Mouse (Mus musculus) ES-Bruce4 (cell line): Measurements from ENCODE around the gene Cdkl2. TPM values are rescaled to one million over a fixed set of nuclear protein-coding genes. Genes with fewer than 3 reads are reported as not detected.

Experiments
- H3K27ac ChIP-seq: 2 replicates; pipeline ENCODE4 v1.5.1; 2012; ENCODE audit warnings: low read length, inconsistent platforms; ENCODE audit not compliant: insufficient read depth
- H3K27me3 ChIP-seq: 2 replicates; pipeline ENCODE4 v1.6.1; 2012; ENCODE audit warnings: mild to moderate bottlenecking, low read length, inconsistent platforms; ENCODE audit not compliant: control insufficient read depth, poor library complexity, insufficient read depth, severe bottlenecking
- H3K36me3 ChIP-seq: 2 replicates; pipeline ENCODE4 v1.6.1; 2012; ENCODE audit warnings: inconsistent platforms, mild to moderate bottlenecking, low read length, moderate library complexity; ENCODE audit not compliant: control insufficient read depth, poor library complexity, insufficient read depth, severe bottlenecking
- H3K4me1 ChIP-seq: one replicate; pipeline ENCODE4 v1.8.1; 2011; ENCODE audit warnings: low read length; ENCODE audit not compliant: control insufficient read depth, insufficient read depth
- H3K4me3 ChIP-seq: 2 replicates; pipeline ENCODE4 v1.5.1; 2011; ENCODE audit warnings: low read depth, mild to moderate bottlenecking, low read length
- H3K9ac ChIP-seq: 2 replicates; pipeline ENCODE4 v1.6.1; 2012; ENCODE audit warnings: low read depth, mild to moderate bottlenecking, inconsistent platforms; ENCODE audit not compliant: poor library complexity, severe bottlenecking
- H3K9me3 ChIP-seq: replicated peaks from 2 replicates; pipeline ENCODE4 v1.6.1; 2012; ENCODE audit warnings: mild to moderate bottlenecking, low read length, inconsistent platforms; ENCODE audit not compliant: control insufficient read depth, poor library complexity, insufficient read depth, severe bottlenecking
- CTCF ChIP-seq: IDR thresholded peaks from one replicate; pipeline ENCODE4 v1.8.1; 2011; ENCODE audit warnings: low read depth, low read length
- EP300 ChIP-seq: IDR thresholded peaks from 2 replicates; pipeline ENCODE4 v1.6.1; 2011; ENCODE audit warnings: low read depth, low read length; ENCODE audit not compliant: insufficient read depth
- POLR2A ChIP-seq: IDR thresholded peaks from one replicate; pipeline ENCODE4 v1.8.1; 2011; ENCODE audit warnings: low read length; ENCODE audit not compliant: insufficient read depth
- polyA plus RNA-seq: library from polyadenylated mRNA; stranded (reverse); fragments of >200 nt; gene quantifications from 2 replicates; pipeline ENCODE4 v1.2.4, GENCODE M21; 2011; ENCODE audit warnings: low read depth; ENCODE audit not compliant: missing spikeins, insufficient read depth, insufficient read length

Gene Cdkl2
- polyA plus RNA-seq, 1 experiment = 5.2 TPM

GRCm38 (mm10) chr5:91991191-91991937 lies 52.3 kb downstream of the Cdkl2 start:
- Histone ChIP-seq H3K36me3 (no peaks in the 10 kb centered on the region), H3K9ac (no peak overlapping the region), H3K4me1 (no peaks in the 10 kb centered on the region), H3K4me3 (no peak overlapping the region), H3K9me3 (no peaks in the 10 kb centered on the region; the same call in 1 of the 2 replicates), H3K27ac (no peak overlapping the region), H3K27me3 (no peaks in the 10 kb centered on the region)
- TF ChIP-seq EP300 = no peak
- no peak for TF ChIP-seq CTCF
- TF ChIP-seq POLR2A = no peak

GRCm38 (mm10) chr5:91989261-91989660 lies 54.4 kb downstream of the Cdkl2 start:
- H3K36me3 ChIP-seq = no peaks in the 10 kb centered on the region
- no peak for TF ChIP-seq CTCF
- TF ChIP-seq POLR2A = no peak
- no peak for TF ChIP-seq EP300
- H3K9ac ChIP-seq = no peak overlapping the region
- peaks cover 3% of the 10 kb centered on the region for H3K9me3 ChIP-seq
- no peak overlapping the region for H3K27ac ChIP-seq
- no peaks in the 10 kb centered on the region for H3K4me1 ChIP-seq
- no peaks in the 10 kb centered on the region for H3K27me3 ChIP-seq
- H3K4me3 ChIP-seq = no peak overlapping the region

- Histone ChIP-seq H3K27ac (no peak overlapping the region), H3K36me3 (no peaks in the 10 kb centered on the region), H3K4me1 (no peaks in the 10 kb centered on the region), H3K4me3 (no peak overlapping the region), H3K27me3 (no peaks in the 10 kb centered on the region), H3K9ac (no peak overlapping the region), H3K9me3 (peaks cover 3% of the 10 kb centered on the region)
- no peak for TF ChIP-seq CTCF
- TF ChIP-seq POLR2A = no peak
- TF ChIP-seq EP300 = no peak
Measured at GRCm38 (mm10) chr5:91987799-91988198, 55.9 kb downstream of the Cdkl2 start.

- Histone ChIP-seq H3K4me1 (no peaks in the 10 kb centered on the region), H3K9me3 (peaks cover 3% of the 10 kb centered on the region), H3K4me3 (no peak within 1 kb of the TSS), H3K9ac (no peak within 1 kb of the TSS), H3K27ac (no peak within 1 kb of the TSS), H3K27me3 (no peaks in the 10 kb centered on the region), H3K36me3 (no peaks in the 10 kb centered on the region)
- TF ChIP-seq POLR2A = no peak
- TF ChIP-seq CTCF = no peak
- TF ChIP-seq EP300 = no peak
Measured at GRCm38 (mm10) chr5:91987236-91987635, 56.4 kb downstream of the Cdkl2 start, which contains the start of gene Odaph. Odaph (plus strand) TSS chr5:91987475.

- H3K9me3 ChIP-seq = peaks cover 3% of the 10 kb centered on the region
- no peak overlapping the region for H3K4me3 ChIP-seq
- no peaks in the 10 kb centered on the region for H3K36me3 ChIP-seq
- H3K27me3 ChIP-seq = no peaks in the 10 kb centered on the region
- TF ChIP-seq EP300 = no peak
- TF ChIP-seq CTCF = no peak
- TF ChIP-seq POLR2A = no peak
- H3K9ac ChIP-seq = no peak overlapping the region
- H3K27ac ChIP-seq = no peak overlapping the region
- H3K4me1 ChIP-seq = no peaks in the 10 kb centered on the region
Measured at GRCm38 (mm10) chr5:91985721-91986120, 58.0 kb downstream of the Cdkl2 start.

- Histone ChIP-seq H3K4me1 (no peaks in the 10 kb centered on the region), H3K36me3 (no peaks in the 10 kb centered on the region), H3K9me3 (peaks cover 3% of the 10 kb centered on the region), H3K27ac (no peak overlapping the region), H3K9ac (no peak overlapping the region), H3K27me3 (no peaks in the 10 kb centered on the region), H3K4me3 (no peak overlapping the region)
- TF ChIP-seq EP300 (no peak), POLR2A (no peak)
Measured at GRCm38 (mm10) chr5:91983490-91983889, 60.2 kb downstream of the Cdkl2 start.
